Mouse (Mus musculus) liver, postnatal 0 days (tissue): ENCODE data around the gene Gria1. TPM values are rescaled to one million over a fixed set of nuclear protein-coding genes. Genes with fewer than 3 reads are reported as not detected.

ENCODE experiments used
- ATAC-seq: fragments of 200-750 bp; cut with Nextera tagmentation; 2 replicates; pipeline ENCODE4 v1.8.0; 2017; ENCODE audit warnings: mild to moderate bottlenecking, moderate library complexity
- DNase-seq: peaks from one replicate; pipeline ENCODE4 v3.0.0-alpha.2; 2016
- H3K27ac ChIP-seq: fragments of 300-500 bp; sonication (generic); 2 replicates; pipeline ENCODE4 v1.5.1; 2014; ENCODE audit warnings: antibody characterized with exemption, moderate library complexity, mild to moderate bottlenecking, low read depth
- H3K27me3 ChIP-seq: fragments of 300-500 bp; sonication (generic); 2 replicates; pipeline ENCODE4 v1.6.1; 2014; ENCODE audit warnings: low read length, control low read depth, mixed read lengths; ENCODE audit not compliant: insufficient read depth
- H3K36me3 ChIP-seq: fragments of 300-500 bp; sonication (generic); replicated peaks from 2 replicates; pipeline ENCODE4 v1.6.1; 2014; ENCODE audit warnings: mild to moderate bottlenecking, control low read depth, low read length, moderate library complexity, mixed read lengths; ENCODE audit not compliant: insufficient read depth
- H3K4me1 ChIP-seq: fragments of 300-500 bp; sonication (generic); 2 replicates; pipeline ENCODE4 v1.6.1; 2014; ENCODE audit warnings: antibody characterized with exemption, mild to moderate bottlenecking, control low read depth; ENCODE audit not compliant: insufficient read depth
- H3K4me2 ChIP-seq: fragments of 300-500 bp; sonication (generic); 2 replicates; pipeline ENCODE4 v1.6.1; 2014; ENCODE audit warnings: low read depth, mild to moderate bottlenecking, low read length, moderate library complexity, mixed read lengths
- H3K4me3 ChIP-seq: fragments of 300-500 bp; sonication (generic); 2 replicates; pipeline ENCODE4 v1.5.1; 2014; ENCODE audit warnings: low read depth, low read length
- H3K9ac ChIP-seq: fragments of 300-500 bp; sonication (generic); replicated peaks from 2 replicates; pipeline ENCODE4 v1.6.1; 2014; ENCODE audit warnings: mild to moderate bottlenecking, moderate library complexity
- H3K9me3 ChIP-seq: fragments of 300-500 bp; sonication (generic); 2 replicates; pipeline ENCODE4 v1.6.1; 2016; ENCODE audit warnings: mild to moderate bottlenecking, control low read depth, low read length, mixed read lengths
- CTCF ChIP-seq: sonication (generic); IDR thresholded peaks from 2 replicates; pipeline ENCODE4 v1.5.1; 2016; ENCODE audit warnings: antibody characterized with exemption, low read depth
- EP300 ChIP-seq: IDR thresholded peaks from 2 replicates; pipeline ENCODE4 v1.6.1; 2016; ENCODE audit warnings: antibody characterized with exemption, low read depth, mild to moderate bottlenecking
- WGBS: fragments of 180-500 bp; shearing (Covaris S2); extraction: QIAGEN DNeasy Blood & Tissue Kit; methylation state at CpG from one replicate; pipeline ENCODE4 v1.1.7; 2014; ENCODE audit not compliant: insufficient replicate concordance; 5-methylcytosine and 5-hydroxymethylcytosine counted together
- polyA plus RNA-seq: library from polyadenylated mRNA; unstranded; fragments of >200 nt; fragmentation: Nextera tagmentation; extraction: Ambion mirVana; gene quantifications from 2 replicates; pipeline ENCODE4 v1.2.1, GENCODE M21; 2015

The Gria1 gene
- polyA plus RNA-seq, 1 experiment from 2014 or later, result not detected

GRCm38 (mm10) chr11:57222797-57223569 lies 211.8 kb downstream of the Gria1 start:
- ATAC-seq, result no peak
- Histone ChIP-seq H3K9ac (no peak overlapping the region), H3K4me3 (no peak overlapping the region), H3K4me2 (no peak overlapping the region), H3K4me1 (no peaks in the 10 kb centered on the region), H3K27me3 (no peaks in the 10 kb centered on the region), H3K9me3 (no peaks in the 10 kb centered on the region), H3K27ac (no peak overlapping the region), H3K36me3 (no peaks in the 10 kb centered on the region)
- no peak for TF ChIP-seq EP300
- TF ChIP-seq CTCF, result no peak
- DNase-seq, result no peak
- 60% methylated on average over 8 of the region's 8 CpGs for WGBS

- H3K4me1 ChIP-seq, result no peaks in the 10 kb centered on the region
- no peak overlapping the region for H3K27ac ChIP-seq
- H3K9me3 ChIP-seq, result no peaks in the 10 kb centered on the region
- no peaks in the 10 kb centered on the region for H3K27me3 ChIP-seq
- ATAC-seq (no peak), DNase-seq (no peak)
- H3K4me2 ChIP-seq, result no peak overlapping the region
- 69% methylated on average over 2 of the region's 2 CpGs for WGBS
- H3K9ac ChIP-seq, result no peak overlapping the region
- H3K4me3 ChIP-seq, result no peak overlapping the region
- H3K36me3 ChIP-seq, result no peaks in the 10 kb centered on the region
- no peak for TF ChIP-seq CTCF
- no peak for TF ChIP-seq EP300
Observed at GRCm38 (mm10) chr11:57235446-57235845, 224.3 kb downstream of the Gria1 start.

- TF ChIP-seq EP300 (no peak), CTCF (no peak)
- ATAC-seq (no peak), DNase-seq (no peak)
- no peaks in the 10 kb centered on the region for H3K4me1 ChIP-seq
- 80% methylated on average over 1 of the region's 1 CpGs for WGBS
- H3K27ac ChIP-seq, result no peak overlapping the region
- H3K9ac ChIP-seq, result no peak overlapping the region
- H3K36me3 ChIP-seq, result no peaks in the 10 kb centered on the region
- no peak overlapping the region for H3K4me3 ChIP-seq
- no peaks in the 10 kb centered on the region for H3K9me3 ChIP-seq
- H3K27me3 ChIP-seq, result no peaks in the 10 kb centered on the region
- no peak overlapping the region for H3K4me2 ChIP-seq
Observed at GRCm38 (mm10) chr11:57236431-57236830, 225.2 kb downstream of the Gria1 start.

- no peak overlapping the region for H3K4me2 ChIP-seq
- no peaks in the 10 kb centered on the region for H3K27me3 ChIP-seq
- H3K36me3 ChIP-seq, result no peaks in the 10 kb centered on the region
- DNase-seq (no peak), ATAC-seq (no peak)
- H3K9ac ChIP-seq, result no peak overlapping the region
- H3K9me3 ChIP-seq, result no peaks in the 10 kb centered on the region
- H3K4me1 ChIP-seq, result no peaks in the 10 kb centered on the region
- no peak overlapping the region for H3K27ac ChIP-seq
- TF ChIP-seq CTCF (no peak), EP300 (no peak)
- H3K4me3 ChIP-seq, result no peak overlapping the region
- 30% methylated on average over 3 of the region's 3 CpGs for WGBS
Observed at GRCm38 (mm10) chr11:57239758-57240157, 228.6 kb downstream of the Gria1 start.

- H3K27me3 ChIP-seq, result no peaks in the 10 kb centered on the region
- H3K4me2 ChIP-seq, result no peak overlapping the region
- H3K4me3 ChIP-seq, result no peak overlapping the region
- no peaks in the 10 kb centered on the region for H3K4me1 ChIP-seq
- H3K27ac ChIP-seq, result no peak overlapping the region
- H3K9me3 ChIP-seq, result no peaks in the 10 kb centered on the region
- no peak for DNase-seq
- TF ChIP-seq EP300 (no peak), CTCF (no peak)
- no peaks in the 10 kb centered on the region for H3K36me3 ChIP-seq
- no peak for ATAC-seq
- H3K9ac ChIP-seq, result no peak overlapping the region
Observed at GRCm38 (mm10) chr11:57243835-57244234, 232.6 kb downstream of the Gria1 start.

- DNase-seq (no peak), ATAC-seq (no peak)
- H3K27me3 ChIP-seq, result no peaks in the 10 kb centered on the region
- no peaks in the 10 kb centered on the region for H3K36me3 ChIP-seq
- no peak for TF ChIP-seq EP300
- no peak for TF ChIP-seq CTCF
- H3K9me3 ChIP-seq, result no peaks in the 10 kb centered on the region
- 42% methylated on average over 6 of the region's 6 CpGs for WGBS
- no peak overlapping the region for H3K4me2 ChIP-seq
- no peak overlapping the region for H3K4me3 ChIP-seq
- no peaks in the 10 kb centered on the region for H3K4me1 ChIP-seq
- H3K9ac ChIP-seq, result no peak overlapping the region
- H3K27ac ChIP-seq, result no peak overlapping the region
Observed at GRCm38 (mm10) chr11:57244543-57244942, 233.4 kb downstream of the Gria1 start.
